Mouse (Mus musculus): ENCODE measurements at regions not wholly inside any gene's neighbourhood (a gene's known extent, or its start where the extent isn't known, plus 50 kb on each side); places are given as distances from the start of the nearest gene placed in this dataset.

- WGBS = under 1% methylated on average over 21 of the region's 21 CpGs
- Histone ChIP-seq H3K27ac (ENCODE audit: low read depth, low read length) (peak overlapping the region; percentile 65), H3K36me3 (ENCODE audit: control insufficient read depth, insufficient read depth, low read length) (no peaks in the 10 kb centered on the region), H3K9ac (ENCODE audit: low read length) (peak overlapping the region; percentile 53), H3K4me1 (ENCODE audit: control insufficient read depth, insufficient read depth, low read length) (peaks cover 13% of the 10 kb centered on the region), H3K27me3 (ENCODE audit: control insufficient read depth, insufficient read depth, low read length) (no peaks in the 10 kb centered on the region), H3K4me3 (ENCODE audit: low read depth, low read length) (peak overlapping the region; percentile 34), H3K9me3 (ENCODE audit: control insufficient read depth, low read length) (no peaks in the 10 kb centered on the region), H3K4me2 (ENCODE audit: low read depth) (peak overlapping the region; percentile 62)
- ATAC-seq (ENCODE audit: insufficient read depth, low FRiP score, low TSS enrichment) = peak; percentile 78
- DNase-seq (ENCODE audit: low spot score) = peak; percentile 72
Measured at GRCm38 (mm10) chr2:160451481-160452238, 84.8 kb upstream of the Mafb start.

GRCm38 (mm10) chr2:160452239-160452530 is 85.3 kb upstream of the Mafb start:
- no peaks in the 10 kb centered on the region for H3K9me3 ChIP-seq (ENCODE audit: control insufficient read depth, low read length)
- H3K4me3 ChIP-seq (ENCODE audit: low read depth, low read length) = peak overlapping the region; percentile 34; the same call in 1 of the 2 replicates
- H3K9ac ChIP-seq (ENCODE audit: low read length) = no peak overlapping the region
- DNase-seq (ENCODE audit: low spot score) = no peak
- ATAC-seq (ENCODE audit: insufficient read depth, low FRiP score, low TSS enrichment) = no peak
- peaks cover 10% of the 10 kb centered on the region; the same call in 1 of the 2 replicates for H3K4me1 ChIP-seq (ENCODE audit: control insufficient read depth, insufficient read depth, low read length)
- H3K27ac ChIP-seq (ENCODE audit: low read depth, low read length) = 0 out of 2 replicates have a peak overlapping the region, but pooled peaks have one; percentile 65
- 21% methylated on average over 6 of the region's 6 CpGs for whole genome bisulfite sequencing
- no peaks in the 10 kb centered on the region for H3K36me3 ChIP-seq (ENCODE audit: control insufficient read depth, insufficient read depth, low read length)
- H3K4me2 ChIP-seq (ENCODE audit: low read depth) = peak overlapping the region; percentile 62
- no peaks in the 10 kb centered on the region for H3K27me3 ChIP-seq (ENCODE audit: control insufficient read depth, insufficient read depth, low read length)

- DNase-seq (ENCODE audit: low spot score) (no peak), ATAC-seq (ENCODE audit: insufficient read depth, low FRiP score, low TSS enrichment) (no peak)
- H3K4me2 ChIP-seq (ENCODE audit: low read depth) = no peak overlapping the region
- H3K27ac ChIP-seq (ENCODE audit: low read depth, low read length) = no peak overlapping the region
- no peaks in the 10 kb centered on the region for H3K36me3 ChIP-seq (ENCODE audit: control insufficient read depth, insufficient read depth, low read length)
- H3K9ac ChIP-seq (ENCODE audit: low read length) = no peak overlapping the region
- 89% methylated on average over 6 of the region's 6 CpGs for WGBS
- no peaks in the 10 kb centered on the region for H3K27me3 ChIP-seq (ENCODE audit: control insufficient read depth, insufficient read depth, low read length)
- no peak overlapping the region for H3K4me3 ChIP-seq (ENCODE audit: low read depth, low read length)
- no peaks in the 10 kb centered on the region for H3K9me3 ChIP-seq (ENCODE audit: control insufficient read depth, low read length)
- peaks cover 10% of the 10 kb centered on the region; the same call in 1 of the 2 replicates for H3K4me1 ChIP-seq (ENCODE audit: control insufficient read depth, insufficient read depth, low read length)
Measured at GRCm38 (mm10) chr2:160452730-160453129, 85.9 kb upstream of the Mafb start.

- ATAC-seq (ENCODE audit: insufficient read depth, low FRiP score, low TSS enrichment) = no peak
- WGBS = 83% methylated on average over 10 of the region's 10 CpGs
- no peak for DNase-seq (ENCODE audit: low spot score)
Measured at GRCm38 (mm10) chr2:160455617-160456016, 88.8 kb upstream of the Mafb start.

GRCm38 (mm10) chr2:160456681-160457080 is 89.8 kb upstream of the Mafb start:
- no peak for ATAC-seq (ENCODE audit: insufficient read depth, low FRiP score, low TSS enrichment)
- H3K36me3 ChIP-seq (ENCODE audit: control insufficient read depth, insufficient read depth, low read length) = no peaks in the 10 kb centered on the region
- DNase-seq (ENCODE audit: low spot score) = no peak
- H3K27me3 ChIP-seq (ENCODE audit: control insufficient read depth, insufficient read depth, low read length) = no peaks in the 10 kb centered on the region
- 84% methylated on average over 8 of the region's 8 CpGs for WGBS
- H3K4me3 ChIP-seq (ENCODE audit: low read depth, low read length) = no peak overlapping the region
- no peaks in the 10 kb centered on the region for H3K9me3 ChIP-seq (ENCODE audit: control insufficient read depth, low read length)
- no peak overlapping the region for H3K27ac ChIP-seq (ENCODE audit: low read depth, low read length)
- H3K9ac ChIP-seq (ENCODE audit: low read length) = no peak overlapping the region
- peaks cover 5% of the 10 kb centered on the region; the same call in 1 of the 2 replicates for H3K4me1 ChIP-seq (ENCODE audit: control insufficient read depth, insufficient read depth, low read length)
- H3K4me2 ChIP-seq (ENCODE audit: low read depth) = no peak overlapping the region

More at GRCm38 (mm10) chr2:160455617-160456016, 88.8 kb upstream of the Mafb start:
- Histone ChIP-seq H3K27ac (ENCODE audit: low read depth, low read length) (no peak overlapping the region), H3K9ac (ENCODE audit: low read length) (no peak overlapping the region), H3K36me3 (ENCODE audit: control insufficient read depth, insufficient read depth, low read length) (no peaks in the 10 kb centered on the region), H3K4me3 (ENCODE audit: low read depth, low read length) (no peak overlapping the region), H3K9me3 (ENCODE audit: control insufficient read depth, low read length) (no peaks in the 10 kb centered on the region), H3K4me2 (ENCODE audit: low read depth) (no peak overlapping the region), H3K27me3 (ENCODE audit: control insufficient read depth, insufficient read depth, low read length) (no peaks in the 10 kb centered on the region), H3K4me1 (ENCODE audit: control insufficient read depth, insufficient read depth, low read length) (peaks cover 10% of the 10 kb centered on the region; the same call in 1 of the 2 replicates)

GRCm38 (mm10) chr2:160471561-160471960 is 104.7 kb upstream of the Mafb start:
- WGBS = 40% methylated on average over 4 of the region's 4 CpGs

GRCm38 (mm10) chr2:160476181-160476580 is 109.3 kb upstream of the Mafb start:
- H3K36me3 ChIP-seq (ENCODE audit: control insufficient read depth, insufficient read depth, low read length) = no peaks in the 10 kb centered on the region
- H3K27me3 ChIP-seq (ENCODE audit: control insufficient read depth, insufficient read depth, low read length) = 0 out of 2 replicates have a peak, but pooled peaks cover 2% of the 10 kb centered on the region
- no peak for DNase-seq (ENCODE audit: low spot score)
- H3K9me3 ChIP-seq (ENCODE audit: control insufficient read depth, low read length) = no peaks in the 10 kb centered on the region
- 0 out of 2 replicates have a peak, but pooled peaks cover 2% of the 10 kb centered on the region for H3K4me1 ChIP-seq (ENCODE audit: control insufficient read depth, insufficient read depth, low read length)
- no peak for ATAC-seq (ENCODE audit: insufficient read depth, low FRiP score, low TSS enrichment)
- no peak overlapping the region for H3K4me3 ChIP-seq (ENCODE audit: low read depth, low read length)
- no peak overlapping the region for H3K27ac ChIP-seq (ENCODE audit: low read depth, low read length)
- WGBS = 90% methylated on average over 3 of the region's 3 CpGs
- H3K4me2 ChIP-seq (ENCODE audit: low read depth) = no peak overlapping the region
- H3K9ac ChIP-seq (ENCODE audit: low read length) = no peak overlapping the region

More at GRCm38 (mm10) chr2:160471561-160471960, 104.7 kb upstream of the Mafb start:
- H3K4me3 ChIP-seq (ENCODE audit: low read depth, low read length) = no peak overlapping the region
- H3K4me1 ChIP-seq (ENCODE audit: control insufficient read depth, insufficient read depth, low read length) = 0 out of 2 replicates have a peak, but pooled peaks cover 2% of the 10 kb centered on the region
- no peaks in the 10 kb centered on the region for H3K36me3 ChIP-seq (ENCODE audit: control insufficient read depth, insufficient read depth, low read length)
- no peak overlapping the region for H3K9ac ChIP-seq (ENCODE audit: low read length)
- no peak overlapping the region for H3K4me2 ChIP-seq (ENCODE audit: low read depth)
- DNase-seq (ENCODE audit: low spot score) (no peak), ATAC-seq (ENCODE audit: insufficient read depth, low FRiP score, low TSS enrichment) (no peak)
- H3K27me3 ChIP-seq (ENCODE audit: control insufficient read depth, insufficient read depth, low read length) = no peaks in the 10 kb centered on the region
- H3K27ac ChIP-seq (ENCODE audit: low read depth, low read length) = no peak overlapping the region
- no peaks in the 10 kb centered on the region for H3K9me3 ChIP-seq (ENCODE audit: control insufficient read depth, low read length)

- H3K36me3 ChIP-seq (ENCODE audit: control insufficient read depth, insufficient read depth, low read length) = no peaks in the 10 kb centered on the region
- H3K9me3 ChIP-seq (ENCODE audit: control insufficient read depth, low read length) = no peaks in the 10 kb centered on the region
- no peak overlapping the region for H3K9ac ChIP-seq (ENCODE audit: low read length)
- H3K4me3 ChIP-seq (ENCODE audit: low read depth, low read length) = no peak overlapping the region
- H3K4me1 ChIP-seq (ENCODE audit: control insufficient read depth, insufficient read depth, low read length) = no peaks in the 10 kb centered on the region
- H3K4me2 ChIP-seq (ENCODE audit: low read depth) = no peak overlapping the region
- H3K27ac ChIP-seq (ENCODE audit: low read depth, low read length) = no peak overlapping the region
- ATAC-seq (ENCODE audit: insufficient read depth, low FRiP score, low TSS enrichment) (no peak), DNase-seq (ENCODE audit: low spot score) (no peak)
- whole genome bisulfite sequencing = 63% methylated on average over 7 of the region's 7 CpGs
- peaks cover 9% of the 10 kb centered on the region; the same call in 1 of the 2 replicates for H3K27me3 ChIP-seq (ENCODE audit: control insufficient read depth, insufficient read depth, low read length)
Measured at GRCm38 (mm10) chr2:160479240-160479639, 112.4 kb upstream of the Mafb start.

GRCm38 (mm10) chr2:160485097-160485496 is 118.2 kb upstream of the Mafb start:
- DNase-seq (ENCODE audit: low spot score) (no peak), ATAC-seq (ENCODE audit: insufficient read depth, low FRiP score, low TSS enrichment) (no peak)
- no peak overlapping the region for H3K27ac ChIP-seq (ENCODE audit: low read depth, low read length)
- H3K9me3 ChIP-seq (ENCODE audit: control insufficient read depth, low read length) = no peaks in the 10 kb centered on the region
- H3K27me3 ChIP-seq (ENCODE audit: control insufficient read depth, insufficient read depth, low read length) = peaks cover 12% of the 10 kb centered on the region
- H3K4me3 ChIP-seq (ENCODE audit: low read depth, low read length) = no peak overlapping the region
- H3K9ac ChIP-seq (ENCODE audit: low read length) = no peak overlapping the region
- H3K4me1 ChIP-seq (ENCODE audit: control insufficient read depth, insufficient read depth, low read length) = no peaks in the 10 kb centered on the region
- H3K36me3 ChIP-seq (ENCODE audit: control insufficient read depth, insufficient read depth, low read length) = no peaks in the 10 kb centered on the region
- 77% methylated on average over 5 of the region's 5 CpGs for WGBS
- no peak overlapping the region for H3K4me2 ChIP-seq (ENCODE audit: low read depth)
